Mouse (Mus musculus) small intestine, adult 2 months (tissue): ENCODE measurements at regions not wholly inside any gene's neighbourhood (a gene's known extent, or its start where the extent isn't known, plus 50 kb on each side); places are given as distances from the start of the nearest gene placed in this dataset.

Experiments used
- H3K27ac ChIP-seq: fragments of 200-500 bp; 2 replicates; pipeline ENCODE4 v1.5.1; 2012; ENCODE audit warnings: low read depth, low read length, control low read depth, inconsistent platforms; ENCODE audit not compliant: insufficient read depth
- H3K27me3 ChIP-seq: fragments of 200-500 bp; 2 replicates; pipeline ENCODE4 v1.6.1; 2012; ENCODE audit warnings: mild to moderate bottlenecking, moderate library complexity, low read length, inconsistent platforms; ENCODE audit not compliant: control insufficient read depth, insufficient read depth
- H3K36me3 ChIP-seq: fragments of 200-500 bp; 2 replicates; pipeline ENCODE4 v1.6.1; 2012; ENCODE audit warnings: mild to moderate bottlenecking, low read length, control low read depth, inconsistent platforms; ENCODE audit not compliant: control insufficient read depth, insufficient read depth
- H3K4me1 ChIP-seq: fragments of 200-500 bp; 2 replicates; pipeline ENCODE4 v1.6.1; 2012; ENCODE audit warnings: low read length, inconsistent platforms, mixed read lengths; ENCODE audit not compliant: control insufficient read depth, insufficient read depth, insufficient read length
- H3K4me3 ChIP-seq: fragments of 200-500 bp; 2 replicates; pipeline ENCODE4 v1.5.1; 2012; ENCODE audit warnings: low read depth, mild to moderate bottlenecking, control low read depth, inconsistent platforms, low read length, moderate library complexity
- CTCF ChIP-seq: fragments of 200-500 bp; IDR thresholded peaks from 2 replicates; pipeline ENCODE4 v1.5.1; 2012; ENCODE audit warnings: low read depth, mild to moderate bottlenecking, control low read depth, inconsistent platforms, low read length, moderate library complexity, mixed read lengths; ENCODE audit not compliant: insufficient replicate concordance, insufficient read length; ENCODE audit errors: extremely low read depth
- POLR2A ChIP-seq: fragments of 200-500 bp; IDR thresholded peaks from 2 replicates; pipeline ENCODE4 v1.6.1; 2012; ENCODE audit warnings: low read depth, mild to moderate bottlenecking, control low read depth, inconsistent platforms, low read length, moderate library complexity
- WGBS: fragments of 180-500 bp; shearing (Covaris S2); methylation state at CpG from one replicate; pipeline ENCODE4 v1.1.7; 2018; 5-methylcytosine and 5-hydroxymethylcytosine counted together

DNA sequence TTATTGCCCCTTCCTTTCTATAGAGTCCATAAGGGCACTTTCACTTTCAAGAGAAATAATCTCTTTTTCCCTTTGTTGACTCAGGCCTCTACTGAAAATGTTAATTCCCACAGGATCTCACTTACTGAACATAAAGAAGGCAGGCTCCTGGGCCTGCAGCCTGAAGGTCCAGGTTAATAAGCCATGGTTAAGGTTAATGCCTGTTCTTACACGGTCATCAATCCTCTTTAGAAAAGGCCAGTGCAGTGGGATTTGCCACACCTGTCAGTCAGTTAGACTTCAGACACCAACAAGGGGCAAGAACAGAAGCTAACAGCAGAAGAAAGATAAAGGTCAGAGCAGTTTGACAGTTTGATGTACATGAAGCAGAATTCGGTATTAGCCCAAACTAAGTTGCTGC, 288.6 kb downstream of the Fam84b start:
- no peaks in the 10 kb centered on the region for H3K4me1 ChIP-seq
- no peaks in the 10 kb centered on the region for H3K27me3 ChIP-seq
- no peaks in the 10 kb centered on the region for H3K36me3 ChIP-seq
- no peak overlapping the region for H3K4me3 ChIP-seq
- TF ChIP-seq POLR2A, result no peak
- TF ChIP-seq CTCF, result no peak
- WGBS, result 52% methylated on average over 2 of the region's 2 CpGs
- no peak overlapping the region for H3K27ac ChIP-seq

DNA sequence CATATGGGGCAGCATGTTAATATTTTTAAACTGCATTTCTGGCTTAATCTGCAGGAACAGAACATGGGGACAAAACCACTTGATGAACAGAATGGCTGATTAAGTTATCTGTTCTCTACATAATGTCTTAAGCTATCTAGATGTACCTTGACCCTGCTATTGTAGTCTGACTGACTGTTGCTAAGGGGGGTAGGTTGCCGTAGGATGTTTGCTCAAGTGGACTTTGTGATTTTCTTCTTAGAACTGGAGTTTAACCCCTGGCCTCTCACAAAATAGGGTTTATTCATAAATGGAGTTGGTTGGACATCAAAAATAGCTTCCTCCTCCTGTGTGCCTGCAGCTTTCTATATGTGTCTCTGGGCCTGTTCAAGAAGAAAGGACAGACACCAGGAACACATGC, 292.9 kb downstream of the Fam84b start:
- Histone ChIP-seq H3K27ac (no peak overlapping the region), H3K27me3 (no peaks in the 10 kb centered on the region), H3K36me3 (no peaks in the 10 kb centered on the region), H3K4me1 (no peaks in the 10 kb centered on the region), H3K4me3 (no peak overlapping the region)
- TF ChIP-seq POLR2A, result no peak
- TF ChIP-seq CTCF, result no peak
- WGBS, result 35% methylated on average over 1 of the region's 1 CpGs

DNA sequence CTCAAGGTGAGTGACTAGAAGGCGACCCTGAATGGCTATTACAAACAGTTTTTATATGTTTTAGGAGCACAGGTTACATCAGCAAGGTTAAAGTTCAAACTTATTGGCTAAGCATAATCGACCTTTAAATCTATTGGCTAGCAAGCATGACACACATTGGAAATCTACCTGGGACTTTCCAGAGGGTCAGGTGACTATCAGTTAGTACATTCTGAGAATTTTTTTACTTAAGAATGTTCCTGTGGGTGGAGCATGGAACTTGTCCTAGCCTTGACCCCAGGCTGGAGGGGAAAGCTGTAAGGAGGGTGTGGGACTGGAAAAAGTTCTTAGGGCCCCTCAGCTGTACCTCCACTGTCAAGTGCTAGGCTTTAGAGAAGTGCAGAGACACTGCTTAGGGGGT, 297.9 kb downstream of the Fam84b start:
- Histone ChIP-seq H3K4me1 (no peaks in the 10 kb centered on the region), H3K4me3 (no peak overlapping the region), H3K27ac (no peak overlapping the region), H3K27me3 (no peaks in the 10 kb centered on the region), H3K36me3 (no peaks in the 10 kb centered on the region)
- 85% methylated on average over 2 of the region's 2 CpGs for WGBS
- no peak for TF ChIP-seq POLR2A
- no peak for TF ChIP-seq CTCF

DNA sequence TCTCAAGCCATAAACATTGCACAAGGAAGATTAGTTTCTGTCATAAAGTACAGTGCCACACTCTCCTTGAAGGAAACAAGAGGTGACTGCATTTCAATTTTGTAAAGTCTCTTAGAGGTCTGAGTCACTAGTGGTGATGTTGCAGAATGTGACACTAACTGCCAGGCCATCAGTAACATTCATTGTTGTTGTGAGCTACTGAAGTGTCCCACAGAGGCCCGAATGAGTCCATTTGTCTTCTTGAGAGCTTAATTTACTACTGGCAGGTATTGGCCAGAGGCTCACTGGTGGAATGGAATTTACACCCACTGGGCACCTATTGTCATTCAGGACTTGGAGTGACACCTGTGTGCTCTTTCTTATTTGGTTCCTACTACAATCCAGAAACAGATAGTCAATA, 299.0 kb downstream of the Fam84b start:
- Histone ChIP-seq H3K27me3 (no peaks in the 10 kb centered on the region), H3K4me1 (no peaks in the 10 kb centered on the region), H3K4me3 (no peak overlapping the region), H3K36me3 (no peaks in the 10 kb centered on the region), H3K27ac (no peak overlapping the region)
- 76% methylated on average over 1 of the region's 1 CpGs for WGBS
- no peak for TF ChIP-seq CTCF
- TF ChIP-seq POLR2A, result no peak

DNA sequence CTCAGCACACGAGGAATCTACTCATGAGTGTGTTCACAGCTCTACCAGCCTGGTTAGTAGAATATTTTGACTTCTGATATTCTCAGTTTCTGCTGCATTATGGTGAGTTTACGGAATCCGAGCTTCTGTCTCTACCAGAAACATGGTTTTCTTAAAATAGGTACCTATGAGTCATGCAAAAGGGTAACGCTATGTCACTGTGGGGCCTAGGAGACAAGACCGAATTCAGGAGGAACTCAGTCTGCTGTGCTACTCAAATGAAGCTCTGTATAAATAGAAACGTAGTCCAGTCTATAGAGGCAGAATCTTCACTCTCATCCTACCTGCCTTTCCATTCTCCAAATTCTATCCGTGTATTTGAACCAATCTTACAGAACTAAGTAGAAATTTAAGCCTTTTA, 305.5 kb downstream of the Fam84b start:
- Histone ChIP-seq H3K4me1 (no peaks in the 10 kb centered on the region), H3K27ac (no peak overlapping the region), H3K4me3 (no peak overlapping the region), H3K27me3 (no peaks in the 10 kb centered on the region), H3K36me3 (no peaks in the 10 kb centered on the region)
- 82% methylated on average over 7 of the region's 7 CpGs for WGBS
- no peak for TF ChIP-seq CTCF
- TF ChIP-seq POLR2A, result no peak

DNA sequence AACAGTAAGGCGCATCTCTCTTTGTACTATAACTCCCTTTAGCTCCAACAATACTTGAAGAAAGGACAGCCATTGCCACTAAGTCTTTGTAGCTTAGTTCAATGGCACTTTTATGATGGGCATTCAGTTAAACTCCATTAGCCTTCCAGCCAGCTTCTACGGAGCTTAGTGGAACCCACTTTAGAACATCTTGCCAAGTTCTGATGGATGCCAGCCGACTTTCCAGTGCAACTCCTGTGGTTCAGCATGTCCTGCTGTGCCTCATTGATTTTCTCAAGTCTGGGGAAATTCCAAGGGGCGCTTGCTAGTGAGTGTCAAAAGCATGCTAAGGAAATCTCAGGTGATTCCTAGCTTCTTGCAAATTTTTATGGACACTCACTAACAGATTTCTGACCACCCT, 316.4 kb downstream of the Fam84b start:
- Histone ChIP-seq H3K4me1 (no peaks in the 10 kb centered on the region), H3K36me3 (no peaks in the 10 kb centered on the region), H3K27ac (no peak overlapping the region), H3K27me3 (no peaks in the 10 kb centered on the region), H3K4me3 (no peak overlapping the region)
- 81% methylated on average over 4 of the region's 4 CpGs for WGBS
- TF ChIP-seq CTCF, result no peak
- no peak for TF ChIP-seq POLR2A

DNA sequence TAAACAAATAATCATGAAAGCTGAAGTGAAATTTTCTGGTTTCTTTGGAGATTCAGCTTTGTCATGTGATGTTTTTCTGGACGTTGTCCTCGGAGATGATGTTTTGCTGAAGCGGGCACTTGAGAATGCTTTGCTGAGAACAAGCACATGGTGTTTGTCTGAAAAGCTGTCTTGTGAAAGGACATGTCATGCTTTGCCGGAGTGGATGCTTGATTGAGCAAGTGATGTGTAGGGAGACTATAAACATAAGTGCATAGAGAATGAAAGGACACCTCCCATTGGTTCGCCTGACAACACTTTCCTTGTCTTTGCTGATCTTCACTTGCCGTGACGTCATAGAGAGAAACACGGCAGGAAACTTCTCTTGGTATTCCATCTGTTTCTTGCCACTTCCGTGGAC, 318.9 kb downstream of the Fam84b start:
- H3K4me3 ChIP-seq, result no peak overlapping the region
- no peak for TF ChIP-seq CTCF
- no peak for TF ChIP-seq POLR2A
- no peaks in the 10 kb centered on the region for H3K27me3 ChIP-seq
- WGBS, result 78% methylated on average over 9 of the region's 9 CpGs
- no peak overlapping the region for H3K27ac ChIP-seq
- H3K4me1 ChIP-seq, result no peaks in the 10 kb centered on the region
- H3K36me3 ChIP-seq, result no peaks in the 10 kb centered on the region

DNA sequence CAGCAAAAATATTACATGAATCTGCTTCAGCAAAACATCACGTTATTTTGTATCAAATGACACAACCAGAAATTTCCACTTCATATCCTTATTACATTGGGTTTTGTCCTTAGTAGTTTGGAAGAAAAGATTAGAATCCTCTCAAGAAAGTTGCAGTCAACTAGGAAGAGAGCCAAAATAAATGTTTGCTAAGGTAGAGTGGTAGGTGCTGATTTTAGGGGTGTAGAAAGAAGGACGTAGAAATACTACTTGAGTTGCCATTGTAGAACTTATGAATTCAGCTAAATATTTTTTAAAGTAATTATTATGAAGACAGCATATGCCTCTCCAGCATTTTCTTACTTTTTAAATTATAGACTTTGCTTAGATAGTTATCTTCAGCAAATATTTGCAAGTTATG, 336.8 kb downstream of the Fam84b start:
- Histone ChIP-seq H3K36me3 (no peaks in the 10 kb centered on the region), H3K27me3 (no peaks in the 10 kb centered on the region), H3K27ac (no peak overlapping the region), H3K4me1 (no peaks in the 10 kb centered on the region), H3K4me3 (no peak overlapping the region)
- 75% methylated on average over 2 of the region's 2 CpGs for WGBS
- no peak for TF ChIP-seq CTCF
- no peak for TF ChIP-seq POLR2A
